Mouse (Mus musculus): ENCODE data around the gene Canx. TPM values are rescaled to one million over a fixed set of nuclear protein-coding genes. Genes with fewer than 3 reads are reported as not detected.

The Canx gene
- total and polyA plus RNA-seq, 3 experiments, result 575 to 627 (median 607) TPM

DNA sequence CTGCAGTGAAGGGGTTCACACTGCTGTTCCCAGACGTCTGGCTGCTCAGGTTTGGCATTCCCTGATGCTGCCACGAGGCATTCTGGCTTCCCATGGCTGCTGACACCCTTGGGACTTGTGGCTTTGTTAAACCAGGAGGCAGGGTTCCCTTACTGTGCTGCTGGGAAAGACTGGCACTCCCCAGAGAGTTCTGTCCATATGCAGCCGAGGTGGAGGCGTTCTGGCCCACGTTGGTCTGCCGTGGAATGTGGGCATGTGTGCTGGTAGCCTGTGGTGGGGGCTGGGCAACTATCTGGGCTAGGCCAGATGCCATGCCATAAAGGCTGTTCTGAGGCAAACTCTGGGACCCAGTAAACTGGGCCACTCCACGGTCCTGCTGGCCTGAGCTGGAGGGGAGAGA lies 67.2 kb downstream of the Canx start:
- Histone ChIP-seq H3K36me3 (replicated peaks in 1 of 2; ENCODE audit: control insufficient read depth in 1 of 2, insufficient read depth in 1 of 2, low read length in 1 of 2) (peaks cover 66 to 83% of the 10 kb centered on the region in 2 experiments), H3K4me1 (ENCODE audit: control insufficient read depth in 1 of 2, insufficient read depth in 2 of 2) (no peaks in the 10 kb centered on the region), H3K27ac (ENCODE audit: insufficient read depth, low read depth) (no peak overlapping the region), H3K9ac (ENCODE audit: insufficient read depth, low read depth) (no peak overlapping the region), H3K27me3 (replicated peaks) (no peaks in the 10 kb centered on the region), H3K9me3 (replicated peaks; ENCODE audit: low read length) (no peaks in the 10 kb centered on the region), H3K79me2 (replicated peaks; ENCODE audit: control insufficient read depth, extremely low read depth, insufficient read depth, poor library complexity, severe bottlenecking) (no peaks in the 10 kb centered on the region), H3K4me2 (ENCODE audit: insufficient read depth, low read depth, poor library complexity, severe bottlenecking) (no peak overlapping the region), H3K4me3 (replicated peaks in 1 of 3; ENCODE audit: low read depth in 2 of 3, low read length in 2 of 3, poor library complexity in 1 of 3) (no peak overlapping the region)
- TF ChIP-seq SMC3 (IDR thresholded peaks at IDR 0.05; ENCODE audit: low read depth, low read length), result no peak
- no peak for TF ChIP-seq MYC (IDR thresholded peaks at IDR 0.05; ENCODE audit: low read depth, low read length)
- no peak for TF ChIP-seq CTCF (conservative IDR thresholded peaks at IDR 0.05 in 1 of 2, IDR thresholded peaks at IDR 0.05 in 1 of 2; ENCODE audit: low read depth in 2 of 2, low read length in 2 of 2)
- no peak for TF ChIP-seq ZKSCAN1 (IDR thresholded peaks at IDR 0.05; ENCODE audit: borderline replicate concordance, low read depth, low read length)
- no peak for TF ChIP-seq UBTF (IDR thresholded peaks at IDR 0.05; ENCODE audit: low read depth, low read length)
- TF ChIP-seq MXI1 (IDR thresholded peaks at IDR 0.05; ENCODE audit: low read depth, low read length), result no peak
- TF ChIP-seq MAFK (IDR thresholded peaks at IDR 0.05; ENCODE audit: insufficient replicate concordance, low read length), result no peak
- no peak for TF ChIP-seq ZC3H11A (IDR thresholded peaks at IDR 0.05; ENCODE audit: low read depth, low read length)
- TF ChIP-seq ZMIZ1 (IDR thresholded peaks at IDR 0.05; ENCODE audit: low read depth, low read length), result no peak
- TF ChIP-seq MAX (IDR thresholded peaks at IDR 0.05; ENCODE audit: low read length), result no peak
- no peak for TF ChIP-seq JUND (conservative IDR thresholded peaks at IDR 0.05; ENCODE audit: low read depth, low read length)
- no peak for TF ChIP-seq ETS1 (conservative IDR thresholded peaks at IDR 0.05; ENCODE audit: low read depth, low read length)
- TF ChIP-seq TBP (conservative IDR thresholded peaks at IDR 0.05; ENCODE audit: low read depth, low read length), result no peak
- no peak for TF ChIP-seq NRF1 (IDR thresholded peaks at IDR 0.05; ENCODE audit: low read depth, low read length)
- no peak for TF ChIP-seq BHLHE40 (IDR thresholded peaks at IDR 0.05; ENCODE audit: low read depth, low read length)
- DNase-seq (ENCODE audit: extremely low read depth), result no peak
- dilution Hi-C loops (cut with MboI; ENCODE audit: extremely low pct_ligation_motif_present, extremely low pct_unique_long_range_greater_than_20kb, low sequenced_read_pairs) (no loop called here), in situ Hi-C loops (cut with MboI; ENCODE audit: low pct_ligation_motif_present, low pct_unique_long_range_greater_than_20kb, low sequenced_read_pairs) (no loop called here)

DNA sequence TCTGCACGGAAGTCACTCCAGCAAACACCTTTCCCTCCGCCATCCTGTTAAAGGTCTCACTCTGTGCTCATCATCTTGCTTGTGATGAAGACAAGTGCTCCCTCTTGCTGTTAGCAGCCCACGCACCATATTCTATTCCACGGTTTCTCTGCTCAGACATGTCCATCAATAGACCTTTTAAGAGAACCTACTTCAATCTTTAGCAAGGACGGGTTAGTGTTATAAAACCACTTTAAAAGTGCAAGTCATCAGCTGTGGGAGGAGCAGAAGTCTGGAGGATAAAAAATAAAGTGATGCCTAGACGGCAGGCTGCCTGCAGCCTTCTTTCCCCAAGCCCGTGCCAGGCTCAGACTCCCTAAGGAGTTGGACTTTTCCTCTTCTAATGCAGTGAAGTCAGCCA lies 68.9 kb downstream of the Canx start:
- H3K4me2 ChIP-seq (ENCODE audit: insufficient read depth, low read depth, poor library complexity, severe bottlenecking), result no peak overlapping the region
- H3K36me3 ChIP-seq (replicated peaks in 1 of 2; ENCODE audit: control insufficient read depth in 1 of 2, insufficient read depth in 1 of 2, low read length in 1 of 2), result peaks cover 52 to 70% of the 10 kb centered on the region in 2 experiments
- no peaks in the 10 kb centered on the region for H3K9me3 ChIP-seq (replicated peaks; ENCODE audit: low read length)
- no peaks in the 10 kb centered on the region for H3K27me3 ChIP-seq (replicated peaks)
- in situ Hi-C loops (cut with MboI; ENCODE audit: low pct_ligation_motif_present, low pct_unique_long_range_greater_than_20kb, low sequenced_read_pairs) (no loop called here), dilution Hi-C loops (cut with MboI; ENCODE audit: extremely low pct_ligation_motif_present, extremely low pct_unique_long_range_greater_than_20kb, low sequenced_read_pairs) (no loop called here)
- H3K27ac ChIP-seq (ENCODE audit: insufficient read depth, low read depth), result no peak overlapping the region
- DNase-seq (ENCODE audit: extremely low read depth), result no peak
- TF ChIP-seq POLR2AphosphoS2 (IDR thresholded peaks at IDR 0.05; ENCODE audit: low read depth, low read length) (no peak), MXI1 (IDR thresholded peaks at IDR 0.05; ENCODE audit: low read depth, low read length) (no peak), TBP (conservative IDR thresholded peaks at IDR 0.05; ENCODE audit: low read depth, low read length) (no peak), NELFE (IDR thresholded peaks at IDR 0.05; ENCODE audit: low read depth, low read length) (no peak), E2F4 (IDR thresholded peaks at IDR 0.05; ENCODE audit: insufficient replicate concordance, low read depth, low read length) (no peak), BHLHE40 (IDR thresholded peaks at IDR 0.05; ENCODE audit: low read depth, low read length) (no peak)
- no peak overlapping the region for H3K9ac ChIP-seq (ENCODE audit: insufficient read depth, low read depth)
- peaks cover 14 to 17% of the 10 kb centered on the region in 2 experiments for H3K4me1 ChIP-seq (ENCODE audit: control insufficient read depth in 1 of 2, insufficient read depth in 2 of 2)
- H3K4me3 ChIP-seq (replicated peaks in 1 of 3; ENCODE audit: low read depth in 2 of 3, low read length in 2 of 3, poor library complexity in 1 of 3), result no peak overlapping the region
- no peaks in the 10 kb centered on the region for H3K79me2 ChIP-seq (replicated peaks; ENCODE audit: control insufficient read depth, extremely low read depth, insufficient read depth, poor library complexity, severe bottlenecking)

Measured in CH12.LX (cell line).